Mouse (Mus musculus): ENCODE measurements around the gene Rapgef5. TPM values are rescaled to one million over a fixed set of nuclear protein-coding genes. Genes with fewer than 3 reads are reported as not detected.

Rapgef5 gene
- polyA plus RNA-seq, 1 experiment from 2014 or later, result 15.2 TPM

GRCm38 (mm10) chr12:117619523-117620023 lies 103.3 kb downstream of the Rapgef5 start:
- Histone ChIP-seq H3K27me3 (ENCODE audit: control insufficient read depth, insufficient read depth, low read length) (no peaks in the 10 kb centered on the region), H3K27ac (ENCODE audit: low read length) (no peak overlapping the region; the same call in 1 of the 2 replicates), H3K36me3 (ENCODE audit: control insufficient read depth, insufficient read depth) (no peaks in the 10 kb centered on the region), H3K9me3 (replicated peaks; ENCODE audit: control insufficient read depth, low read length) (no peaks in the 10 kb centered on the region), H3K4me1 (ENCODE audit: control insufficient read depth, insufficient read depth, low read length) (no peaks in the 10 kb centered on the region), H3K4me2 (ENCODE audit: low read depth, low read length) (no peak overlapping the region), H3K4me3 (ENCODE audit: low read length) (no peak overlapping the region), H3K9ac (ENCODE audit: low read length) (no peak overlapping the region)
- peak; percentile 32; the same call in 1 of the 2 replicates for ATAC-seq (replicated peaks; ENCODE audit: extremely low read depth, insufficient read depth, low FRiP score)
- 61% methylated on average over 4 of the region's 4 CpGs for WGBS

GRCm38 (mm10) chr12:117622972-117623371 lies 106.7 kb downstream of the Rapgef5 start:
- H3K4me3 ChIP-seq (ENCODE audit: low read length), result no peak overlapping the region
- 80% methylated on average over 2 of the region's 2 CpGs for WGBS
- H3K9ac ChIP-seq (ENCODE audit: low read length), result no peak overlapping the region
- H3K36me3 ChIP-seq (ENCODE audit: control insufficient read depth, insufficient read depth), result no peaks in the 10 kb centered on the region
- no peaks in the 10 kb centered on the region for H3K27me3 ChIP-seq (ENCODE audit: control insufficient read depth, insufficient read depth, low read length)
- H3K4me2 ChIP-seq (ENCODE audit: low read depth, low read length), result no peak overlapping the region
- H3K27ac ChIP-seq (ENCODE audit: low read length), result no peak overlapping the region
- no peaks in the 10 kb centered on the region for H3K4me1 ChIP-seq (ENCODE audit: control insufficient read depth, insufficient read depth, low read length)
- no peaks in the 10 kb centered on the region for H3K9me3 ChIP-seq (replicated peaks; ENCODE audit: control insufficient read depth, low read length)
- ATAC-seq (replicated peaks; ENCODE audit: extremely low read depth, insufficient read depth, low FRiP score), result no peak

GRCm38 (mm10) chr12:117627311-117627710 lies 111.0 kb downstream of the Rapgef5 start:
- Histone ChIP-seq H3K9ac (ENCODE audit: low read length) (no peak overlapping the region), H3K4me2 (ENCODE audit: low read depth, low read length) (no peak overlapping the region), H3K4me3 (ENCODE audit: low read length) (no peak overlapping the region), H3K27me3 (ENCODE audit: control insufficient read depth, insufficient read depth, low read length) (no peaks in the 10 kb centered on the region), H3K4me1 (ENCODE audit: control insufficient read depth, insufficient read depth, low read length) (peaks cover 6% of the 10 kb centered on the region; the same call in 1 of the 2 replicates), H3K27ac (ENCODE audit: low read length) (no peak overlapping the region), H3K9me3 (replicated peaks; ENCODE audit: control insufficient read depth, low read length) (no peaks in the 10 kb centered on the region), H3K36me3 (ENCODE audit: control insufficient read depth, insufficient read depth) (no peaks in the 10 kb centered on the region)
- no peak for ATAC-seq (replicated peaks; ENCODE audit: extremely low read depth, insufficient read depth, low FRiP score)
- 59% methylated on average over 2 of the region's 2 CpGs for WGBS

GRCm38 (mm10) chr12:117628321-117629093 lies 112.2 kb downstream of the Rapgef5 start:
- no peaks in the 10 kb centered on the region for H3K9me3 ChIP-seq (replicated peaks; ENCODE audit: control insufficient read depth, low read length)
- no peak for ATAC-seq (replicated peaks; ENCODE audit: extremely low read depth, insufficient read depth, low FRiP score)
- WGBS, result 70% methylated on average over 18 of the region's 18 CpGs
- H3K4me3 ChIP-seq (ENCODE audit: low read length), result no peak overlapping the region
- H3K4me2 ChIP-seq (ENCODE audit: low read depth, low read length), result no peak overlapping the region
- H3K36me3 ChIP-seq (ENCODE audit: control insufficient read depth, insufficient read depth), result no peaks in the 10 kb centered on the region
- no peak overlapping the region for H3K9ac ChIP-seq (ENCODE audit: low read length)
- H3K27me3 ChIP-seq (ENCODE audit: control insufficient read depth, insufficient read depth, low read length), result no peaks in the 10 kb centered on the region
- peaks cover 6% of the 10 kb centered on the region; the same call in 1 of the 2 replicates for H3K4me1 ChIP-seq (ENCODE audit: control insufficient read depth, insufficient read depth, low read length)
- no peak overlapping the region for H3K27ac ChIP-seq (ENCODE audit: low read length)

- 35% methylated on average over 1 of the region's 1 CpGs for WGBS
- ATAC-seq (replicated peaks; ENCODE audit: extremely low read depth, insufficient read depth, low FRiP score), result no peak
- no peaks in the 10 kb centered on the region for H3K27me3 ChIP-seq (ENCODE audit: control insufficient read depth, insufficient read depth, low read length)
- H3K4me1 ChIP-seq (ENCODE audit: control insufficient read depth, insufficient read depth, low read length), result peaks cover 8% of the 10 kb centered on the region; the same call in 1 of the 2 replicates
- H3K4me3 ChIP-seq (ENCODE audit: low read length), result no peak overlapping the region
- no peak overlapping the region for H3K9ac ChIP-seq (ENCODE audit: low read length)
- H3K36me3 ChIP-seq (ENCODE audit: control insufficient read depth, insufficient read depth), result no peaks in the 10 kb centered on the region
- no peak overlapping the region for H3K4me2 ChIP-seq (ENCODE audit: low read depth, low read length)
- H3K9me3 ChIP-seq (replicated peaks; ENCODE audit: control insufficient read depth, low read length), result no peaks in the 10 kb centered on the region
- H3K27ac ChIP-seq (ENCODE audit: low read length), result no peak overlapping the region
Measured at GRCm38 (mm10) chr12:117632133-117632532, 115.9 kb downstream of the Rapgef5 start.

GRCm38 (mm10) chr12:117636139-117636772 lies 120.0 kb downstream of the Rapgef5 start:
- Histone ChIP-seq H3K4me1 (ENCODE audit: control insufficient read depth, insufficient read depth, low read length) (peaks cover 9% of the 10 kb centered on the region; the same call in 1 of the 2 replicates), H3K9ac (ENCODE audit: low read length) (no peak overlapping the region), H3K4me3 (ENCODE audit: low read length) (no peak overlapping the region), H3K27ac (ENCODE audit: low read length) (no peak overlapping the region), H3K9me3 (replicated peaks; ENCODE audit: control insufficient read depth, low read length) (no peaks in the 10 kb centered on the region), H3K36me3 (ENCODE audit: control insufficient read depth, insufficient read depth) (no peaks in the 10 kb centered on the region), H3K27me3 (ENCODE audit: control insufficient read depth, insufficient read depth, low read length) (no peaks in the 10 kb centered on the region), H3K4me2 (ENCODE audit: low read depth, low read length) (no peak overlapping the region)
- 63% methylated on average over 2 of the region's 2 CpGs for WGBS
- no peak for ATAC-seq (replicated peaks; ENCODE audit: extremely low read depth, insufficient read depth, low FRiP score)

- Histone ChIP-seq H3K27ac (ENCODE audit: low read length) (no peak overlapping the region), H3K4me3 (ENCODE audit: low read length) (no peak overlapping the region), H3K9ac (ENCODE audit: low read length) (no peak overlapping the region), H3K4me1 (ENCODE audit: control insufficient read depth, insufficient read depth, low read length) (peaks cover 5% of the 10 kb centered on the region; the same call in 1 of the 2 replicates), H3K36me3 (ENCODE audit: control insufficient read depth, insufficient read depth) (no peaks in the 10 kb centered on the region), H3K9me3 (replicated peaks; ENCODE audit: control insufficient read depth, low read length) (no peaks in the 10 kb centered on the region), H3K27me3 (ENCODE audit: control insufficient read depth, insufficient read depth, low read length) (no peaks in the 10 kb centered on the region), H3K4me2 (ENCODE audit: low read depth, low read length) (no peak overlapping the region)
- 52% methylated on average over 6 of the region's 6 CpGs for WGBS
- no peak for ATAC-seq (replicated peaks; ENCODE audit: extremely low read depth, insufficient read depth, low FRiP score)
Measured at GRCm38 (mm10) chr12:117636969-117637368, 120.7 kb downstream of the Rapgef5 start.

GRCm38 (mm10) chr12:117638833-117639232 lies 122.6 kb downstream of the Rapgef5 start:
- ATAC-seq (replicated peaks; ENCODE audit: extremely low read depth, insufficient read depth, low FRiP score), result no peak
- Histone ChIP-seq H3K27me3 (ENCODE audit: control insufficient read depth, insufficient read depth, low read length) (no peaks in the 10 kb centered on the region), H3K36me3 (ENCODE audit: control insufficient read depth, insufficient read depth) (no peaks in the 10 kb centered on the region), H3K27ac (ENCODE audit: low read length) (no peak overlapping the region), H3K4me2 (ENCODE audit: low read depth, low read length) (no peak overlapping the region), H3K4me1 (ENCODE audit: control insufficient read depth, insufficient read depth, low read length) (peaks cover 7% of the 10 kb centered on the region; the same call in 1 of the 2 replicates), H3K9me3 (replicated peaks; ENCODE audit: control insufficient read depth, low read length) (no peaks in the 10 kb centered on the region), H3K4me3 (ENCODE audit: low read length) (no peak overlapping the region), H3K9ac (ENCODE audit: low read length) (no peak overlapping the region)
- 71% methylated on average over 2 of the region's 2 CpGs for WGBS
